Mouse (Mus musculus) G1E (cell line): ENCODE data around the gene Mms19. TPM values are rescaled to one million over a fixed set of nuclear protein-coding genes. Genes with fewer than 3 reads are reported as not detected.

Experiments used
- ATAC-seq: 2 replicates; pipeline ENCODE4 v1.8.0; 2016; ENCODE audit warnings: mild to moderate bottlenecking; ENCODE audit not compliant: insufficient number of reproducible peaks, poor library complexity, low FRiP score, severe bottlenecking; ENCODE audit errors: extremely low read depth
- DNase-seq: peaks from one replicate; pipeline ENCODE4 v3.0.0; 2012; ENCODE audit warnings: low spot score
- H3K27me3 ChIP-seq: 2 replicates; pipeline ENCODE4 v1.6.1; 2012; ENCODE audit warnings: mild to moderate bottlenecking, low read length, inconsistent platforms; ENCODE audit not compliant: insufficient read depth
- H3K36me3 ChIP-seq: replicated peaks from 2 replicates; pipeline ENCODE3; 2012; ENCODE audit warnings: mild to moderate bottlenecking, inconsistent platforms
- H3K4me1 ChIP-seq: 2 replicates; pipeline ENCODE4 v1.6.1; 2012; ENCODE audit warnings: low read depth, low read length, inconsistent platforms, mixed read lengths; ENCODE audit not compliant: insufficient read depth
- H3K4me3 ChIP-seq: 2 replicates; pipeline ENCODE4 v1.5.1; 2012; ENCODE audit warnings: low read depth, mild to moderate bottlenecking, inconsistent platforms, low read length, moderate library complexity, mixed read lengths
- H3K9me3 ChIP-seq: replicated peaks from 2 replicates; pipeline ENCODE4 v1.6.1; 2012; ENCODE audit warnings: inconsistent platforms
- CTCF ChIP-seq: IDR thresholded peaks from 2 replicates; pipeline ENCODE4 v1.5.1; 2012; ENCODE audit warnings: low read depth, low read length, inconsistent platforms, mixed read lengths
- GATA1 ChIP-seq: IDR thresholded peaks from 2 replicates; pipeline ENCODE4 v1.6.1; 2012; ENCODE audit warnings: borderline replicate concordance, low read length, inconsistent platforms, mixed read lengths
- GATA2 ChIP-seq: IDR thresholded peaks from 2 replicates; pipeline ENCODE4 v1.6.1; 2012; ENCODE audit warnings: low read depth, low read length, inconsistent platforms, borderline replicate concordance
- POLR2AphosphoS5 ChIP-seq: IDR thresholded peaks from 2 replicates; pipeline ENCODE4 v1.6.1; 2012; ENCODE audit warnings: low read depth, low read length, inconsistent platforms; ENCODE audit not compliant: insufficient replicate concordance
- TAL1 ChIP-seq: conservative IDR thresholded peaks from 2 replicates; pipeline ENCODE4 v1.6.1; 2012; ENCODE audit warnings: low read depth, low read length, inconsistent platforms, mixed read lengths
- polyA plus RNA-seq: library from polyadenylated mRNA; stranded (reverse); fragments of >175 nt; gene quantifications from 2 replicates; pipeline ENCODE4 v1.2.3, GENCODE M21; 2012
- total RNA-seq, 2 experiments: library from RNA; stranded (forward) in 1 of 2; stranded (reverse) in 1 of 2; fragments of 200-1000 nt in 1 of 2; fragments of >200 nt in 1 of 2; fragmentation: Nextera tagmentation in 1 of 2; gene quantifications; 2 replicates each; pipeline ENCODE4 v1.2.3; 2014 to 2017

The Mms19 gene
- total and polyA plus RNA-seq, 3 experiments: 17.4 to 39.4 (median 26.2) TPM

- no peak overlapping the region for H3K4me3 ChIP-seq
- TF ChIP-seq GATA1 (no peak), TAL1 (no peak), GATA2 (no peak), CTCF (no peak), POLR2AphosphoS5 (no peak)
- H3K36me3 ChIP-seq: no peaks in the 10 kb centered on the region
- no peaks in the 10 kb centered on the region for H3K4me1 ChIP-seq
- DNase-seq (no peak), ATAC-seq (no peak)
- H3K9me3 ChIP-seq: no peaks in the 10 kb centered on the region
- peaks cover 27% of the 10 kb centered on the region for H3K27me3 ChIP-seq
These were observed 18.0 kb upstream of the Mms19 start for GRCm38 (mm10) chr19:41998770-41999548.

- H3K4me3 ChIP-seq: no peak overlapping the region
- no peak for ATAC-seq
- no peaks in the 10 kb centered on the region for H3K4me1 ChIP-seq
- peaks cover 27% of the 10 kb centered on the region for H3K27me3 ChIP-seq
- DNase-seq: no peak
- TF ChIP-seq GATA1 (no peak), POLR2AphosphoS5 (no peak)
- no peaks in the 10 kb centered on the region for H3K36me3 ChIP-seq
- H3K9me3 ChIP-seq: no peaks in the 10 kb centered on the region
These were observed 16.1 kb upstream of the Mms19 start for GRCm38 (mm10) chr19:41997090-41997489.

GRCm38 (mm10) chr19:41995483-41995882, 14.5 kb upstream of the Mms19 start:
- ATAC-seq: no peak
- no peaks in the 10 kb centered on the region for H3K36me3 ChIP-seq
- 0 out of 2 replicates have a peak, but pooled peaks cover 3% of the 10 kb centered on the region for H3K4me1 ChIP-seq
- H3K27me3 ChIP-seq: peaks cover 23% of the 10 kb centered on the region
- DNase-seq: no peak
- TF ChIP-seq POLR2AphosphoS5 (no peak), CTCF (no peak), GATA1 (no peak), TAL1 (no peak)
- no peaks in the 10 kb centered on the region for H3K9me3 ChIP-seq
- H3K4me3 ChIP-seq: no peak overlapping the region

- H3K9me3 ChIP-seq: no peaks in the 10 kb centered on the region
- H3K27me3 ChIP-seq: peaks cover 10% of the 10 kb centered on the region; the same call in 1 of the 2 replicates
- no peak for DNase-seq
- H3K36me3 ChIP-seq: no peaks in the 10 kb centered on the region
- H3K4me3 ChIP-seq: no peak overlapping the region
- no peak for ATAC-seq
- H3K4me1 ChIP-seq: peaks cover 10% of the 10 kb centered on the region
- TF ChIP-seq CTCF: no peak
- no peak for TF ChIP-seq POLR2AphosphoS5
- no peak for TF ChIP-seq TAL1
- no peak for TF ChIP-seq GATA1
- no peak for TF ChIP-seq GATA2
These were observed 13.1 kb upstream of the Mms19 start for GRCm38 (mm10) chr19:41994023-41994422.

GRCm38 (mm10) chr19:41993484-41993883, 12.5 kb upstream of the Mms19 start:
- peaks cover 8% of the 10 kb centered on the region; the same call in 1 of the 2 replicates for H3K27me3 ChIP-seq
- no peak for TF ChIP-seq GATA2
- no peak for TF ChIP-seq POLR2AphosphoS5
- no peak for TF ChIP-seq CTCF
- TF ChIP-seq TAL1: no peak
- TF ChIP-seq GATA1: no peak
- H3K4me1 ChIP-seq: peaks cover 10% of the 10 kb centered on the region
- ATAC-seq (no peak), DNase-seq (no peak)
- H3K4me3 ChIP-seq: no peak overlapping the region
- H3K9me3 ChIP-seq: no peaks in the 10 kb centered on the region
- no peaks in the 10 kb centered on the region for H3K36me3 ChIP-seq

GRCm38 (mm10) chr19:41992971-41993370, 12.0 kb upstream of the Mms19 start:
- H3K9me3 ChIP-seq: no peaks in the 10 kb centered on the region
- no peak overlapping the region for H3K4me3 ChIP-seq
- TF ChIP-seq TAL1 (no peak), POLR2AphosphoS5 (no peak), GATA2 (no peak), CTCF (no peak), GATA1 (no peak)
- H3K36me3 ChIP-seq: no peaks in the 10 kb centered on the region
- H3K27me3 ChIP-seq: peaks cover 5% of the 10 kb centered on the region; the same call in 1 of the 2 replicates
- ATAC-seq (no peak), DNase-seq (no peak)
- peaks cover 10% of the 10 kb centered on the region for H3K4me1 ChIP-seq
